Mouse (Mus musculus): Measurements from ENCODE around the gene Ift52. TPM values are rescaled to one million over a fixed set of nuclear protein-coding genes. Genes with fewer than 3 reads are reported as not detected.

Gene Ift52
- total and polyA plus RNA-seq, 3 experiments, result 16.5 to 22.1 (median 19.5) TPM

DNA sequence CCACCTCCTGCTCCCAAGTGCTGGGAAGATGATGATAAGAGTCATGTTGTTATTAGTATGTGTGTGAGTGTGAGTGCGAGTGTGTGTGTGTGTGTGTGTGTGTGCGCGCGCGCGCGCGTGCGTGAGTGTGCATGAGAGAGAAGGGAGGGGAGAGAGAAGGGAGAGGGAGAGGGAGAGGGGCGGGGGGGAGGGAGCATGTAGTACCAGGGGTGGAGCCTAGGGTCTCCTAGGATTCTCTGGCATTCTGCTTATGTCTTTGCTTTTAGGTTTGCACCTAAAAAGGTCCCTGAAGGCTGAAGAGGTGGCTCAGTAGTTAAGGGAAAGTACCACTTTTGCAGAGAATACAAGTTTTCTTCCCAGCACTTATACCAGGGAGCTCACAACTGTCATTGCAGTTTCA, 77.8 kb downstream of the Ift52 start:
- intact Hi-C loops (cut with DNase I), result no loop called here
- no peak overlapping the region for H3K4me3 ChIP-seq
- no peak for DNase-seq
- no peak overlapping the region for H3K27ac ChIP-seq
- no peak overlapping the region for H3K9ac ChIP-seq (ENCODE audit: low read depth, low read length)
- no peaks in the 10 kb centered on the region for H3K79me2 ChIP-seq (replicated peaks; ENCODE audit: control insufficient read depth, insufficient read depth, low read length)
- H3K36me3 ChIP-seq (ENCODE audit: control insufficient read depth, insufficient read depth, low read length), result no peaks in the 10 kb centered on the region
- H3K27me3 ChIP-seq (ENCODE audit: control insufficient read depth, insufficient read depth, low read length), result no peaks in the 10 kb centered on the region
- no peaks in the 10 kb centered on the region for H3K4me1 ChIP-seq (ENCODE audit: control insufficient read depth, insufficient read depth, low read length)
- 89% methylated on average over 10 of the region's 10 CpGs for WGBS
- TF ChIP-seq CTCF (IDR thresholded peaks at IDR 0.05), result no peak
- no peak for TF ChIP-seq EP300 (IDR thresholded peaks at IDR 0.05; ENCODE audit: insufficient read depth, low read depth, low read length)
- no peak for TF ChIP-seq POLR2A (IDR thresholded peaks at IDR 0.05; ENCODE audit: insufficient read depth, low read depth, low read length)

Small RNA genes lying within 50 kb of the gene (microRNA-seq; reads per million reads assigned to microRNA genes)
- gene Gm22174, result 0 reads per million in 2 experiments
- gene Mir7003, result 0 to 0.39 reads per million in 2 experiments

Other genes with a start within 250 kb of the Ift52 start
- gene Srsf6, start 85.8 kb upstream of the Ift52 start, total RNA-seq (2021), result 10 to 100 TPM; 61.2 to 68.3 TPM
- 48.0 and 75.1 TPM in 2 replicates for gene Srsf6, start 85.8 kb upstream of the Ift52 start, polyA plus RNA-seq (2012; rRNA removed)
- gene L3mbtl1, start 73.9 kb upstream of the Ift52 start, total RNA-seq (2021), result under 1 TPM in 1 of 2 experiments, not detected in 1; 0.65 TPM
- gene L3mbtl1, start 73.9 kb upstream of the Ift52 start, polyA plus RNA-seq (2012; rRNA removed), result 0.10 TPM in 1 of 2 replicates, not detected in the other
- not detected for gene Sgk2, start 30.0 kb upstream of the Ift52 start, total RNA-seq (2021)
- gene Sgk2, start 30.0 kb upstream of the Ift52 start, polyA plus RNA-seq (2012; rRNA removed), result not detected in 2 replicates
- gene Mybl2, start 37.3 kb downstream of the Ift52 start, total RNA-seq (2021), result under 1 TPM; 0.16 to 0.41 TPM
- gene Mybl2, start 37.3 kb downstream of the Ift52 start, polyA plus RNA-seq (2012; rRNA removed), result 0.18 and 0.56 TPM in 2 replicates
- gene Gtsf1l, start 70.5 kb downstream of the Ift52 start, total RNA-seq (2021), result not detected
- 0.68 TPM in 1 of 2 replicates, not detected in the other for gene Gtsf1l, start 70.5 kb downstream of the Ift52 start, polyA plus RNA-seq (2012; rRNA removed)
- 1 to 10 TPM; 1.1 to 1.3 TPM for gene Tox2, start 185.8 kb downstream of the Ift52 start, total RNA-seq (2021)
- 1.7 and 2.3 TPM in 2 replicates for gene Tox2, start 185.8 kb downstream of the Ift52 start, polyA plus RNA-seq (2012; rRNA removed)

All from heart, adult 2 months (tissue).